Comparison of ENCODE assay signal across 22 mouse cellular contexts in the genomic region with DNA sequence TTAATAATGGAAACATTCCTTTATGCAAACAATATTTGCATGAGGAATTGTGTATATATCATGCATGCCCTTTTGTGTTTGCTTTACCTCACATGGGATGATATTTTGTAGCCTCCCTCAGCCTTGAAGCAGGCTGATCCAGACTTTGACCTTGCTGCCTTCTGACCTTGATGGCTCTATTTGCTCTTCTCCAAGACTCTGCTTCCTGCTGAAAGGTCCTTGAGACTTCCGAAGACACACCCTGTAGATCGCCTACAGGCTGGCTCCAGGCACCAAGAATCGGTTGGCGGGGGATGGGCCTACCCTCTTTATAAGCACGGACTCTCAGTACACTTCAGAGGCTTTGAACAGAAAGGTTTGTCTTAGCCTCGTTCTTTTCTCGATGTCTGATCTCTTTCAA. TPM values are rescaled to one million over a fixed set of nuclear protein-coding genes. Genes with fewer than 3 reads are reported as not detected.
DNase-seq lines count a peak whose midpoint lies in the region; ATAC-seq and TF ChIP-seq lines count a peak whose summit lies in the region.
"Not testable (repeated sequence)": the region's sequence is repeated elsewhere in the genome, so short reads cannot be mapped to it uniquely, and the experiment has no call there.
"Had no signal": no experiment of that assay in that cellular context is flagged by ENCODE, and none has a peak within 500 bp of the region (broad histone marks: within the 10 kb centered on the region; RNA-seq: fewer than 3 reads in every experiment).

No protein-coding gene starts in this region.

- in situ Hi-C loops in ES-E14 (cut with MboI; ENCODE audit: low sequenced_read_pairs in 2 of 2, unreplicated experiment in 2 of 2), result not testable (repeated sequence)

- H3K4me2 ChIP-seq in intestine, embryonic 16.5 days (ENCODE audit: low read depth, low read length), result not testable (repeated sequence)

- not testable (repeated sequence) for H3K4me3 ChIP-seq in ES-Bruce4 (ENCODE audit: low read depth, low read length); ES-E14 (ENCODE audit: insufficient read depth in 1 of 2, low read depth in 1 of 2, low read length in 2 of 2, poor library complexity in 1 of 2, severe bottlenecking in 1 of 2); intestine, embryonic 16.5 days (ENCODE audit: low read length)

- H3K4me1 ChIP-seq in ES-Bruce4 (ENCODE audit: control insufficient read depth, insufficient read depth, low read length); ES-E14 (ENCODE audit: control insufficient read depth in 2 of 2, insufficient read depth in 2 of 2, low read length in 2 of 2, poor library complexity in 1 of 2); intestine, embryonic 16.5 days (ENCODE audit: control insufficient read depth, insufficient read depth, low read length): not testable (repeated sequence)

- H3K9ac ChIP-seq in ES-Bruce4 (ENCODE audit: low read depth, poor library complexity, severe bottlenecking); ES-E14 (ENCODE audit: insufficient read depth, low read depth, low read length, poor library complexity, severe bottlenecking); intestine, embryonic 16.5 days (ENCODE audit: low read depth, low read length): not testable (repeated sequence)

- not testable (repeated sequence) for H3K9me3 ChIP-seq in ES-Bruce4 (replicated peaks; ENCODE audit: control insufficient read depth, insufficient read depth, low read length, poor library complexity, severe bottlenecking); ES-E14 (ENCODE audit: control insufficient read depth, insufficient read depth, low read depth, low read length); intestine, embryonic 16.5 days (ENCODE audit: control insufficient read depth, low read length)

- DNase-seq in ES-E14 (ENCODE audit: low read depth, low spot score) (peak; percentile 30), ZHBTc4 (ENCODE audit: low read depth, low spot score) (peak; percentile 68)
- peak; percentile 33 for DNase-seq in yolk sac, embryonic 10.5 days (ENCODE audit: low spot score)

- not testable (repeated sequence) for H3K27me3 ChIP-seq in ES-Bruce4 (ENCODE audit: control insufficient read depth, insufficient read depth, low read length, poor library complexity, severe bottlenecking); intestine, embryonic 16.5 days (replicated peaks; ENCODE audit: control insufficient read depth, insufficient read depth, low read length)

- not testable (repeated sequence) for TF ChIP-seq POLR2A in ES-Bruce4 (IDR thresholded peaks at IDR 0.05; ENCODE audit: insufficient read depth, low read length)

- TF ChIP-seq CTCF in ES-Bruce4 (IDR thresholded peaks at IDR 0.05; ENCODE audit: low read depth, low read length), result not testable (repeated sequence)

- H3K27ac ChIP-seq in ES-Bruce4 (ENCODE audit: insufficient read depth, low read length); ES-E14 (ENCODE audit: insufficient read depth, low read depth, low read length, poor library complexity, severe bottlenecking); intestine, embryonic 16.5 days (ENCODE audit: low read length): not testable (repeated sequence)

- TF ChIP-seq EP300 in ES-Bruce4 (IDR thresholded peaks at IDR 0.05; ENCODE audit: insufficient read depth, low read depth, low read length), result peak; percentile 82

- not testable (repeated sequence) for H3K36me3 ChIP-seq in ES-Bruce4 (ENCODE audit: control insufficient read depth, insufficient read depth, low read length, poor library complexity, severe bottlenecking); ES-E14 (ENCODE audit: control insufficient read depth, insufficient read depth, low read length, poor library complexity, severe bottlenecking); intestine, embryonic 16.5 days (ENCODE audit: control insufficient read depth, insufficient read depth, low read length)

- WGBS in intestine, embryonic 16.5 days, result 61% methylated on average over 7 of the region's 7 CpGs

- ATAC-seq in intestine, embryonic 16.5 days, result peak; percentile 58

RNA-seq across cellular contexts. Expression of a gene that starts 9.0 kb away (rescaled TPM):
- not detected in 2 replicates for polyA plus RNA-seq in ES-Bruce4 (2011; ENCODE audit: insufficient read depth, insufficient read length, low read depth, missing spikeins)
- total RNA-seq in ES-E14 (2012; rRNA removed), result not detected in 2 replicates
- polyA plus RNA-seq in intestine, embryonic 16.5 days (2015; fragmentation: Nextera tagmentation; extraction: Ambion mirVana), result not detected in 2 replicates
- total RNA-seq: adrenal gland, adult 2 months; adrenal gland, postnatal 10 days; adrenal gland, postnatal 25 days; adrenal gland, postnatal 4 days; CH12.LX; common myeloid progenitor, adult 5-6 weeks; MEL had no signal
- polyA plus RNA-seq: adrenal gland, adult 2 months; brain, embryonic 14.5 days; embryonic facial prominence, embryonic 11.5 days; embryonic facial prominence, embryonic 13.5 days; embryonic facial prominence, embryonic 15.5 days; erythroblast, embryonic 14.5 days; forebrain, embryonic 10.5 days; forebrain, embryonic 12.5 days; forebrain, embryonic 14.5 days; forebrain, embryonic 16.5 days; frontal cortex, adult 2 months had no signal
